Mouse (Mus musculus): Measurements from ENCODE around the gene Gm35549. TPM values are rescaled to one million over a fixed set of nuclear protein-coding genes. Genes with fewer than 3 reads are reported as not detected.

Gm35549 gene
- total RNA-seq, 2 experiments from 2014 or later, result not detected

DNA sequence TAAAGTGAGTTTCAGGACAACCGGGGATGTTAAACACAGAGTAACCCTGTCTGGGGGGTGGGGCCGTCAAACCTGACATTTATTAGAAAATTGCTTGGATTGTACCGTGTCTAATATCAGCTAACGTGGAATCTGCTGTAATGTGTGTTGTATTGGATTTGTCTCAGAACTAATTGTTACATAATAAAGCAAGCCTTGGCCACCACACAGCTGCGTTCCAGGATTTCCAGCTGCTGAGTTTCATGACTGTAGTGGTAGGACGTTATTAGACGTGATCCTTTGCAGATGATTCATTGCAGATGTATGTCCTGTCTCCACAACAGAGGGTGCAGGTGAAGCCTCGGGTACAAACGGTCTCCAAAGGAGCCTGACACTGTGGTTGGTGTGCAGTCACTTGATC is 7.7 kb downstream of the Gm35549 start:
- intact Hi-C loops (cut with DNase I), result no loop called here
- DNase-seq, result no peak

DNA sequence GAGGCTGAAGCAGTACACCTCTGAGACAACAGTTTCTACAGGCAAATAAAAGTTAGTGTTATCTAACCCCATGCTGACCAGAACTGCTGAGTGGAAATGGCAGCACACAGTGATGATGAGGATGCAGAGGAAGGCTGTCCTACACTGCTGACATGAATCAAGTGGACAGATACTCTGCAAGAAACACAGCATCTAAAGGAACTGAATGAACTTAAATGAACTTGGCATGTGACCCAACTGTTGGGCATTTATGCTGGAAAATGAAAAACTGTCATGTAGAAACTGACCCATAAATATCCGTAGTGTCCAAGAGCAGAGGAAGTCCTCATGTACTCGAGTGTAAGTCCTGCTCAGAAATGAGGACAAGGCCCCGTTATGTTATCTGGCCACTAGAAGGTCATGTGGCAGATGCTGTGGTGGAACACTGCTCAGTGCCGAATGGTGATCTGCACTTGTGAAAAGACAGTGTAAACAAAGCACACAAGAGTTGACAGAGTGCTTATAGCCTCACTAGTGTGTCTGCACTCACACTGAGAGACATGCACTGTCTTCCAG is 13.9 kb downstream of the Gm35549 start:
- intact Hi-C loops (cut with DNase I), result no loop called here
- no peak for DNase-seq

DNA sequence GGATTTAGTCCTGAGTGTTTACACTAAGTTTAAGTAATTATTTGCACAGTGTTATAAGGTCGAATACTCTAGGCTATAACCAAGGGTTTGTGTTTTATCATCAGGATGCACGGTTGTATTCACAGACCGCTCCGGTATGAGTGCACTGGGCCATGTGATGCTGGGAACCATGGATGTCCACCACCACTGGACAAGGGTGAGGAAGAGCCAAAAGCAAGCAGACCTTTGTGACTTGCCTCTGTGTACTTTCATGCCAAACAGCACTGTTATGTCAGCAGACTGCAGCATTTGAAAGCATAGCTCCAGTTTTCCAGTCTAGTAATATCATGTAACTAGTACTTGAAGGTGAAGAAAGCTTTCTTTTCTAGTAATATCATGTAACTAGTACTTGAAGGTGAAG is 17.1 kb downstream of the Gm35549 start:
- intact Hi-C loops (cut with DNase I), result no loop called here
- no peak for DNase-seq

DNA sequence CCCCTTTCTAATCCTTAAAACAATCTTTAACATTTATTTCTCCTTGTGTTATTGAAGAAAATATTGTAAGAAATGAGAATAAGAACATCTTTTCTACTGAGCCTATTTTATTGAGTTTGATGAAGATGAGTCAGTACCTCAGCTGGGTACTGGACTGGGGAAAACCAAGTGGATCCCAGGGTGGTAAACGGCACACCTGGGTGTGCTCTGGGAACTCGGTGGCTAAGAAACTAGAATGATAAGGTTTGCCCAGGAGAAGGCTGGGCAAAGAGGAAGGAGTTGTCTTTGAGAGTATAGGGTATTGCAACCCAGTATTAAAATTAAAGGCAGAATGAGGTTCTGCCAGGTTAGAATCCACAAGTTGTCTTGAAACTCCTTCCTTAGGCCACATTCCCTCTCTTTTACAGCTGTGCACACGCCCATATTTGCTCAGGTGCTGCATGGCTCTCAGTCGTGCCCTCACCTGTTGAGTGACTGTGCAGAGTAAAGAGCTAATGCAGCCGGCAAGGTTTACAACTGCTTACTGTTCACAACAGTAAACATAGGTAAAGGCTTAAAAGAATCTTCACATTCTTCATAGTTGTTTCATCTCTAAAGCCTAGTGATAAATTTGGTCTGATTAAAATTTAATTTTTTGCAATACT is 20.3 kb downstream of the Gm35549 start:
- no peak for DNase-seq
- intact Hi-C loops (cut with DNase I), result no loop called here

DNA sequence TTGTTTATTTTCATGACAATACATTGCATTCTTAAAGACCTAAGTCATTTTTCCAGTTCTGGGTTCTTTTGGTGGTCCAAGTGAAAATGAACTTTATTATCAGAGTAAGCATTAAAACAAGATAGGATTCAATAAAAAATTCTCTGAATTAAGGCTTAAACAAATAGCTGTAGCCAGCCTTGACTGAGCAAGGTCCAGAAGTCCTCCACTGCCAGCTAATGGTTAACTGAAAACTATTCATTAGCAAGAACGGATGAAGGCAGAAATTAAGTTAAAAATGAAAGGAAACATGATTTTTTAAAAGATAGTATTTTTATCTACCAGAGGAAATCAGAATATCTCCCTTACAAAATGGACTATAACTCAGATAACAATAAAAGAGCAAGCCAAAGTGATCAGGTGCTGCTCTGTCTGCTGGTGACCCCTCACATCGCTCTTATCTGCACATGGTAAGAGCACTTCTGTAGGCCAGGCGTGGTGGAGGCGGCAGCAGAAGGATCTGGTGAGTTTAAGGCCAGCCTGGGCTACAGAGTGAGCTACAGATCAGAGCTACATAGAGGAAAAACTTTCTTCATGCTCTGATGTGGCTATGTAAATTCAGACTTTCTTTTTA is 28.5 kb downstream of the Gm35549 start:
- intact Hi-C loops (cut with DNase I), result no loop called here

DNA sequence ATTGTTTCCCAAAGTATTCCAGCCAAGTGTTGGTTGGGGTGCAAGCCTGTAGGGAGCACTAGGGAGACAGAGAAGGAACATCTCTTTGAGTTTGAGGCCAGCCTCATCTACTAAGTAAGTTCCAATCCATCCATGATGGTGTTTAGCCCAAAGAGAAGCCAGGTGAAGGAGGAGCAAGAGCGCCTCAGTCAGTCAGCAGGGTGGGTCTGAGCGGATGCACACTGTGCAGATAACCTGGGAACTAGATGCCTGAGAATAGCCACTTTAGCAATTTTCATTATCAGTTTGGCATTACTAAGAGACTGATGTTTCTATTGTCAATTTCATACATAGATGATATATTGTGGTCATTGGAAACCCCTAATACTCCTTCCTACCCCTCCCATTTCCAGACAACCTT is 29.1 kb downstream of the Gm35549 start:
- intact Hi-C loops (cut with DNase I), result no loop called here
- no peak for DNase-seq

More for the DNA sequence above, 28.5 kb downstream of the Gm35549 start:
- no peak for DNase-seq

DNA sequence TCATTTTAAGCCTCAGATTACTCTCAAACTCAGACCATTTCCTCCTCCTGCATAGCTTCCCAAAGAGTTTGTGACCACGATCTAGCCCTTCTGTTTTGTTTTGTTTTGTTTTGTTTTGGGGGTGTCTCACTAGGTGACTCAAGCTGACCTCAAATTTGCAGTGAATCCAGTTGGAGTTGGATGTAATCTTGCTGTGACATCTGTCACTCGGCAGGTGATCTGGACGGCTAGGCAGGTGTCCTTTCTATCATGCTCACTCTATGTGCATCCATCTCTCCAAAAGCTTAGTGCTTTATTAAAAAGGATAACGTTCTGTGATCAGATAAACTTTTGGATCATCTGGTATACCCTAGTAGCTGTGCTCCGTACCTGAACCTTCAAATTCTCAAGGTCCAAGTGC is 31.4 kb downstream of the Gm35549 start:
- intact Hi-C loops (cut with DNase I), result no loop called here
- no peak for DNase-seq

DNA sequence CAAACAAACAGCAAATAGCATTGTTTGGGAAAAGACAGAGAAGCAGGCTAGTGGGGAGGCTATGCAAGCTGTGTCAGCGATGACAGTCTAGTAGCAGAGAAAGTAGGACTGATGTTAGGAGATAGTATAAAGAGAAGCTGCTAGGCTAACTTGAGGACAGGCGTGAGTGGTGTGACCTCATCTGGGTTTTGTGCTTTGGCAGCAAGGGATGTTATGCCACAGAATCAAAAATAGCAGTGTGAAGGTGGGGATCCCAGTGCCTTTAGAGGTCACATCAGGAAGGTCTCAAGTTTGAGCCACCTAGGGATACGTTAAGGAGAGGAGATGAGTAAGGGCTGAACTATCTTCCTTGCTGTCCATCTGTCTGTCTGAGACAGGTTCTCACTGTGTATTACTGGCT is 33.6 kb downstream of the Gm35549 start:
- DNase-seq, result peak; percentile 7 to 29

DNA sequence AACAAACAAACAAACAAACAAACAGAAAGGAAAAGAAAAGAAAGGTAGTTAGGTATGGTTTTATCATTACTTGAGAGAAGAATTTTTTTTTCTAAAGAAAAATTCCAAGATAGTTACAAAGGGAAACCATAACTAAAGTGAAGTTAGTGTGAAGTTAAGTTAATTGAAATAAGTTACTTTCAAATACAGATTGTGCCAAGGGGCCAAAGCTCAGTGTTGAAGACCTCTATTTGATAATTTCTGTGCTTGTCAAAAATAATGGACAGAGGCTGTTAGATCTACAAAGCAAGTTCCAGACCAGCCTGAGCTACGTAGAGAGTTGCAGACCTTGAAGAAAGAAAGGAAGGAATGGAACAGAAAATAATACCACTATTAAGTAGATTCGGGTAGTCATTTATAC is 36.6 kb downstream of the Gm35549 start:
- DNase-seq, result no peak
- intact Hi-C loops (cut with DNase I), result loop anchor here (5.0 kb wide), 1 partner anchor 40 kb away; no protein-coding TSS in a partner anchor

More for the DNA sequence above, 33.6 kb downstream of the Gm35549 start:
- intact Hi-C loops (cut with DNase I), result no loop called here

DNA sequence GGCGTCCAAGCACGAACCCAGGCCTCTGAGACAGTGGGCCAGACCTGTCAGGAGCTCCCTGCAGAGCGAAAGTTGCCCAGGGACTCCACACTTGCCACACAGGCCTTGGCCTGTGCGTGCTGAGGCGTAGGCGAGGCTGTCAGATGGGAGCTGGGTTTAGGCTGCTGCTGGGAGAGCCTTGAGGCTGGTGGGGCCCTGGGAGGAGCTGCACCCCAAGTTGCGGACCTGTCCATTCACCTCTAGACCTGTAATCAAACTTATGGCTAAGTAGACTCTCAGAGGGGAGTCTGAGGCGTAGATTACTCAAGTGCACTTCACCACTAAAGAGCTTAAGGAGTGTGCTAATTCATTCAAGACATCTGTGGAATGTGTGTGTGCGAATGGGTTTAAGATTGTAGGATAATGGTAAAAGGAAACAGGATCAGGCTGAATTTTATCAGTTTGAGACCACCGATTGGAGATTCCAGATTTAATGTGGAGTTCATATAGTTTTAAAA is 37.9 kb downstream of the Gm35549 start:
- intact Hi-C loops (cut with DNase I), result loop anchor here (2.0 to 5.0 kb wide), 3 partner anchors 41 to 145 kb away; partner anchors contain the start of genes 1110059G10Rik and Kif15
- no peak for DNase-seq

DNA sequence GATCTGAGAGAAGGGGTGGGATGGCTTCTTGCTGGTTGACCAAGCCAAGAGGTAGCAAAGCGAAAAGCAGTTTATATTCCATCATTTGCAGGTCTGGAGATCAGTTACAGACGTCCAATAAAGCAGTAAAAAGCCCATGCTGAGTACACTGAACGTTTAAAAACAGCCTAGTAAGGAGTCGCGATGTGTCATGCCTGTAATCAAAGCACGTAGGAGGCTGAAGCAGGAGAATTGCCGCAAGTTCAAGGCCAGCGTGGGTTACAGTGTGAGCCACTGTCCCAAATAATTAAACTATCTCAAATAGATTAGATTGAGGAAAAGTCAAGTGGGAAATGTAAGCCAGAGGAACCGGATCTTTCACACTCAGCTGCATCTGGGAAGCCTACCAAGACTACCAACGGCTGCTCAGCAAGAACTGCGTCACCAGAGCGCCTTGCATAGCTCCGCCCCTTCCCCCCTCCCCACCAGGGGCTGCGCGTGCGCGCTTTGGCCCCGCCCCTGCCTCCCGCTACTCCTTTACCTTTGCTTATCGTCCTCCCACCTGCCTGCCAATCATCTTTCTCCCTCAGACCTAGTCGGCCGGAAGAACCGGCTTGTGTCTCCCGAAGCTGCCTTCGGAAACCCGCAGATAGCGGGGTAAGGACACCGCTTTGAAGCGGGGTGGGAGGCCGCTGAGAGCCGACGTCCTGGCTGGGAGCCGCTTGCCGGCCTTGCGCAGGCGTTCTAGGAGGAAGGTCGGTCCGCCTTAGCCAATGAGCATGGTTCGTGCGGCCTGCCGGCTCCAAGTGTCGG is 38.6 kb downstream of the Gm35549 start, which contains the start of gene Tcaim:
Gene Tcaim, plus strand, starts transcription at position 487 of the 792 bp plus-strand sequence.
- DNase-seq, result peak; percentile 92
- intact Hi-C loops (cut with DNase I), result loop anchor here (2.0 to 5.0 kb wide), 3 partner anchors 42 to 146 kb away; partner anchors contain the start of genes 1110059G10Rik and Kif15

DNA sequence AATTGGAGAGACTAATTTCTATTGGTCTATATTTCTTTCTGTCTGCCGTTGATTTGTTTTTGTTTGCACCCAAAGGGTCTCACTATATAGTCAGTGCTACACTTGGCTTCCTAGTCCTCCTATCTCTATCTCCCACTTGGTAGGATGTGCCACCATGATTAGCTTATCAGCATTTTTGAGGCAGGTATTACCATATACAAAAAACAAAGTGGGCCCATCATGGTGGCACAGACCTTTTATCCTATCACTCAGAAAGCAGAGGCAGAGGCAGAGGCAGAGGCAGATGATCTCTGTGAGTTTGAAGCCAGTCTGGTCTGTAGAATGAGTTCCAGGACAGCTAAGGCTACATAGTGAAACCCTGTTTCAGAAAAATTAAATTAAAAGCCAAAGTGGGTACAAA is 57.3 kb downstream of the Gm35549 start:
- intact Hi-C loops (cut with DNase I), result no loop called here
- DNase-seq, result no peak

DNA sequence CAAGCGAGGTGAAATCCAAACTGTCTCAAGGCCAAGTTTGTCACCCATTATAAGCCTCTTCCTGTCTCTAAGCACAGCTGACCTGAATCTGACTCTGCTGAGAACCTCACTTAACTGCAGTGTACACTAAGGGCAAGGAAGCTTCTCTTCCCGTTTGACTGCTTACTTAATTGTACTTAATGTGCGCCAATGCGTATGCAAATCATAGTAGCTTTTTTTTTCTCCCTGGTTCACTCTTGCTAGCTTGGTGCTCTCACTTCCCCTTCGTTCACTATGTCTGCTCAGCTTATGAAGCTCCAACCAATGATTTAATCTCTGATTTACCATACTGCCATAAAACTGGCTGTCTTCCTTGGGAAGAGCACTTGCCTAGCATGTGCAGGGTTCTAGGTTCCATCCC is 58.6 kb downstream of the Gm35549 start:
- intact Hi-C loops (cut with DNase I), result no loop called here
- DNase-seq, result no peak

Other genes with a start within 250 kb of the Gm35549 start
- not detected for gene Topaz1, start 96.7 kb downstream of the Gm35549 start, total RNA-seq (2021)
- 10 to 100 TPM; 34.8 to 35.2 TPM for gene Tcaim, start 38.5 kb downstream of the Gm35549 start, total RNA-seq (2021)
- 100 to 1,000 TPM; 109 to 113 TPM for gene Zfp445, start 22.0 kb upstream of the Gm35549 start, total RNA-seq (2021)
- 1 to 10 TPM; 4.8 to 5.0 TPM for gene Zkscan7, start 41.6 kb upstream of the Gm35549 start, total RNA-seq (2021)
- gene Zfp105, start 79.0 kb upstream of the Gm35549 start, total RNA-seq (2021), result 1 to 10 TPM; 3.0 to 3.1 TPM
- gene 1110059G10Rik, start 107.0 kb upstream of the Gm35549 start, total RNA-seq (2021), result 10 to 100 TPM; 18.4 to 19.2 TPM
- gene Kif15, start 107.0 kb upstream of the Gm35549 start, total RNA-seq (2021), result 1 to 10 TPM; 2.9 to 4.1 TPM
- gene Tmem42, start 177.3 kb upstream of the Gm35549 start, total RNA-seq (2021), result 10 to 100 TPM; 11.6 to 13.4 TPM
- gene Tgm4, start 190.7 kb upstream of the Gm35549 start, total RNA-seq (2021), result not detected

Measured in heart, postnatal 14 days (tissue).